Mouse (Mus musculus) hindbrain, embryonic 12.5 days (tissue): Measurements from ENCODE around the gene Zfp189. TPM values are rescaled to one million over a fixed set of nuclear protein-coding genes. Genes with fewer than 3 reads are reported as not detected.
"Not testable (repeated sequence)": the region's sequence is repeated elsewhere in the genome, so short reads cannot be mapped to it uniquely, and the experiment has no call there.

Experiments
- ATAC-seq: fragments of 200-750 bp; cut with Nextera tagmentation; 2 replicates; pipeline ENCODE4 v1.8.0; 2017; ENCODE audit warnings: moderate TSS enrichment; ENCODE audit not compliant: low FRiP score
- H3K27ac ChIP-seq: fragments of 300-500 bp; sonication (generic); 2 replicates; pipeline ENCODE4 v1.5.1; 2016; ENCODE audit warnings: mild to moderate bottlenecking
- H3K27me3 ChIP-seq: fragments of 300-500 bp; sonication (generic); 2 replicates; pipeline ENCODE4 v1.6.1; 2016; ENCODE audit warnings: mild to moderate bottlenecking
- H3K36me3 ChIP-seq: fragments of 300-500 bp; sonication (generic); 2 replicates; pipeline ENCODE4 v1.6.1; 2016; ENCODE audit warnings: mild to moderate bottlenecking
- H3K4me1 ChIP-seq: fragments of 300-500 bp; sonication (generic); 2 replicates; pipeline ENCODE4 v1.6.1; 2016
- H3K4me2 ChIP-seq: fragments of 300-500 bp; sonication (generic); replicated peaks from 2 replicates; pipeline ENCODE4 v1.6.1; 2016; ENCODE audit warnings: mild to moderate bottlenecking
- H3K4me3 ChIP-seq: fragments of 300-500 bp; sonication (generic); 2 replicates; pipeline ENCODE4 v1.5.1; 2016; ENCODE audit warnings: mild to moderate bottlenecking
- H3K9ac ChIP-seq: fragments of 300-500 bp; sonication (generic); 2 replicates; pipeline ENCODE4 v1.6.1; 2016; ENCODE audit warnings: mild to moderate bottlenecking, moderate library complexity
- H3K9me3 ChIP-seq: fragments of 300-500 bp; sonication (generic); replicated peaks from 2 replicates; pipeline ENCODE4 v1.6.1; 2016; ENCODE audit warnings: mild to moderate bottlenecking
- WGBS: fragments of 180-500 bp; shearing (Covaris S2); methylation state at CpG from one replicate; pipeline ENCODE4 v1.1.7; 2016; 5-methylcytosine and 5-hydroxymethylcytosine counted together
- polyA plus RNA-seq: library from polyadenylated mRNA; unstranded; fragments of >200 nt; fragmentation: Nextera tagmentation; extraction: Ambion mirVana; gene quantifications from 2 replicates; pipeline ENCODE4 v1.2.1, GENCODE M21; 2016

The Zfp189 gene
- polyA plus RNA-seq, 1 experiment from 2014 or later = 14.9 TPM

GRCm38 (mm10) chr4:49509183-49509582 is 11.8 kb upstream of the Zfp189 start:
- 92% methylated on average over 2 of the region's 2 CpGs for WGBS
- no peak overlapping the region for H3K4me2 ChIP-seq

GRCm38 (mm10) chr4:49510236-49510835 is 10.6 kb upstream of the Zfp189 start:
- ATAC-seq, H3K9ac ChIP-seq, H3K27ac ChIP-seq, H3K4me2 ChIP-seq, H3K27me3 ChIP-seq, H3K4me1 ChIP-seq, H3K9me3 ChIP-seq, H3K4me3 ChIP-seq: not testable (repeated sequence)
- 96% methylated on average over 1 of the region's 1 CpGs for WGBS
- H3K36me3 ChIP-seq = peaks cover 24% of the 10 kb centered on the region

More at GRCm38 (mm10) chr4:49509183-49509582, 11.8 kb upstream of the Zfp189 start:
- Histone ChIP-seq H3K36me3 (peaks cover 19% of the 10 kb centered on the region), H3K27ac (no peak overlapping the region), H3K27me3 (no peaks in the 10 kb centered on the region), H3K9ac (no peak overlapping the region), H3K4me1 (no peaks in the 10 kb centered on the region), H3K4me3 (no peak overlapping the region), H3K9me3 (no peaks in the 10 kb centered on the region)
- no peak for ATAC-seq

GRCm38 (mm10) chr4:49512636-49513035 is 8.3 kb upstream of the Zfp189 start:
- Histone ChIP-seq H3K27ac (no peak overlapping the region), H3K9me3 (no peaks in the 10 kb centered on the region), H3K4me3 (no peak overlapping the region), H3K4me1 (no peaks in the 10 kb centered on the region), H3K36me3 (peaks cover 30% of the 10 kb centered on the region), H3K4me2 (no peak overlapping the region), H3K9ac (no peak overlapping the region), H3K27me3 (no peaks in the 10 kb centered on the region)
- 74% methylated on average over 4 of the region's 4 CpGs for WGBS
- no peak for ATAC-seq

GRCm38 (mm10) chr4:49514441-49514840 is 6.5 kb upstream of the Zfp189 start:
- no peak overlapping the region for H3K4me2 ChIP-seq
- ATAC-seq = no peak
- no peak overlapping the region for H3K27ac ChIP-seq
- no peak overlapping the region for H3K4me3 ChIP-seq
- H3K9ac ChIP-seq = no peak overlapping the region
- H3K9me3 ChIP-seq = no peaks in the 10 kb centered on the region
- peaks cover 30% of the 10 kb centered on the region for H3K36me3 ChIP-seq
- no peaks in the 10 kb centered on the region for H3K27me3 ChIP-seq
- WGBS = 94% methylated on average over 6 of the region's 6 CpGs
- peaks cover 7% of the 10 kb centered on the region for H3K4me1 ChIP-seq

GRCm38 (mm10) chr4:49519476-49519875 is 1.5 kb upstream of the Zfp189 start:
- Histone ChIP-seq H3K27ac (no peak overlapping the region), H3K9ac (no peak overlapping the region), H3K4me1 (peaks cover 22% of the 10 kb centered on the region), H3K4me3 (no peak overlapping the region), H3K4me2 (no peak overlapping the region; the same call in 1 of the 2 replicates), H3K27me3 (no peaks in the 10 kb centered on the region), H3K9me3 (no peaks in the 10 kb centered on the region), H3K36me3 (peaks cover 25% of the 10 kb centered on the region)
- WGBS = 74% methylated on average over 5 of the region's 5 CpGs
- ATAC-seq = no peak

- Histone ChIP-seq H3K9me3 (no peaks in the 10 kb centered on the region), H3K36me3 (peaks cover 29% of the 10 kb centered on the region), H3K4me3 (peak overlapping the region; percentile 67), H3K27me3 (no peaks in the 10 kb centered on the region), H3K4me1 (peaks cover 22% of the 10 kb centered on the region), H3K27ac (0 out of 2 replicates have a peak overlapping the region, but pooled peaks have one; percentile 12), H3K4me2 (peak overlapping the region; percentile 69), H3K9ac (peak overlapping the region; percentile 77)
- WGBS = under 1% methylated on average over 17 of the region's 17 CpGs
- peak; percentile 78; the same call in 1 of the 2 replicates for ATAC-seq
These were observed 370 bp downstream of the Zfp189 start for GRCm38 (mm10) chr4:49521346-49521745.

GRCm38 (mm10) chr4:49522576-49522975 is 1.6 kb downstream of the Zfp189 start:
- no peak overlapping the region for H3K4me2 ChIP-seq
- H3K27ac ChIP-seq = no peak overlapping the region
- H3K4me1 ChIP-seq = peaks cover 22% of the 10 kb centered on the region
- H3K9ac ChIP-seq = no peak overlapping the region
- H3K36me3 ChIP-seq = peaks cover 24% of the 10 kb centered on the region
- H3K27me3 ChIP-seq = no peaks in the 10 kb centered on the region
- 82% methylated on average over 9 of the region's 9 CpGs for WGBS
- H3K9me3 ChIP-seq = no peaks in the 10 kb centered on the region
- no peak for ATAC-seq
- no peak overlapping the region for H3K4me3 ChIP-seq

GRCm38 (mm10) chr4:49535036-49535435 is 14.1 kb downstream of the Zfp189 start:
- H3K4me2 ChIP-seq = no peak overlapping the region
- H3K4me1 ChIP-seq = no peaks in the 10 kb centered on the region
- WGBS = 85% methylated on average over 3 of the region's 3 CpGs
- no peak for ATAC-seq
- peaks cover 20% of the 10 kb centered on the region for H3K36me3 ChIP-seq
- no peaks in the 10 kb centered on the region for H3K27me3 ChIP-seq
- H3K9ac ChIP-seq = no peak overlapping the region
- H3K27ac ChIP-seq = no peak overlapping the region
- 0 out of 2 replicates have a peak, but pooled peaks cover 4% of the 10 kb centered on the region for H3K9me3 ChIP-seq
- no peak overlapping the region for H3K4me3 ChIP-seq

- Histone ChIP-seq H3K9me3 (no peaks in the 10 kb centered on the region), H3K27ac (no peak overlapping the region), H3K4me3 (no peak overlapping the region), H3K4me2 (no peak overlapping the region), H3K9ac (no peak overlapping the region), H3K4me1 (no peaks in the 10 kb centered on the region), H3K27me3 (no peaks in the 10 kb centered on the region), H3K36me3 (peaks cover 13% of the 10 kb centered on the region)
- ATAC-seq = no peak
- 93% methylated on average over 4 of the region's 4 CpGs for WGBS
These were observed 14.8 kb downstream of the Zfp189 start for GRCm38 (mm10) chr4:49535675-49536294.

- no peak overlapping the region for H3K4me3 ChIP-seq
- no peak overlapping the region for H3K9ac ChIP-seq
- no peaks in the 10 kb centered on the region for H3K27me3 ChIP-seq
- no peak for ATAC-seq
- H3K4me1 ChIP-seq = no peaks in the 10 kb centered on the region
- 93% methylated on average over 4 of the region's 4 CpGs for WGBS
- H3K36me3 ChIP-seq = peaks cover 8% of the 10 kb centered on the region; the same call in 1 of the 2 replicates
- H3K27ac ChIP-seq = no peak overlapping the region
- no peaks in the 10 kb centered on the region for H3K9me3 ChIP-seq
- no peak overlapping the region for H3K4me2 ChIP-seq
These were observed 15.7 kb downstream of the Zfp189 start for GRCm38 (mm10) chr4:49536671-49537070.

GRCm38 (mm10) chr4:49539665-49540064 is 18.7 kb downstream of the Zfp189 start:
- no peak for ATAC-seq
- no peaks in the 10 kb centered on the region for H3K9me3 ChIP-seq
- no peak overlapping the region for H3K4me3 ChIP-seq
- H3K27ac ChIP-seq = no peak overlapping the region
- WGBS = 77% methylated on average over 6 of the region's 6 CpGs
- H3K4me1 ChIP-seq = no peaks in the 10 kb centered on the region
- H3K9ac ChIP-seq = no peak overlapping the region
- no peaks in the 10 kb centered on the region for H3K36me3 ChIP-seq
- no peaks in the 10 kb centered on the region for H3K27me3 ChIP-seq
- no peak overlapping the region for H3K4me2 ChIP-seq

GRCm38 (mm10) chr4:49540966-49541365 is 20.0 kb downstream of the Zfp189 start:
- 80% methylated on average over 3 of the region's 3 CpGs for WGBS
- no peak overlapping the region for H3K27ac ChIP-seq
- H3K36me3 ChIP-seq = no peaks in the 10 kb centered on the region
- no peaks in the 10 kb centered on the region for H3K9me3 ChIP-seq
- H3K9ac ChIP-seq = no peak overlapping the region
- no peaks in the 10 kb centered on the region for H3K27me3 ChIP-seq
- no peak overlapping the region for H3K4me3 ChIP-seq
- H3K4me2 ChIP-seq = no peak overlapping the region
- no peaks in the 10 kb centered on the region for H3K4me1 ChIP-seq
- no peak for ATAC-seq

GRCm38 (mm10) chr4:49546026-49546425 is 25.1 kb downstream of the Zfp189 start:
- no peak for ATAC-seq
- WGBS = 94% methylated on average over 2 of the region's 2 CpGs
- H3K27me3 ChIP-seq = no peaks in the 10 kb centered on the region
- H3K4me3 ChIP-seq = no peak overlapping the region
- H3K36me3 ChIP-seq = no peaks in the 10 kb centered on the region
- H3K4me1 ChIP-seq = no peaks in the 10 kb centered on the region
- no peaks in the 10 kb centered on the region for H3K9me3 ChIP-seq
- H3K9ac ChIP-seq = no peak overlapping the region
- H3K4me2 ChIP-seq = no peak overlapping the region
- no peak overlapping the region for H3K27ac ChIP-seq
